Mouse (Mus musculus): ENCODE results near the gene Olfr1174-ps. TPM values are rescaled to one million over a fixed set of nuclear protein-coding genes. Genes with fewer than 3 reads are reported as not detected.

Gene Olfr1174-ps
- polyA plus RNA-seq (2014; fragmentation: Nextera tagmentation; extraction: Ambion mirVana): not detected in 2 replicates

- H3K9ac ChIP-seq: no peak within 1 kb of the TSS
- no peaks in the 10 kb centered on the region for H3K9me3 ChIP-seq (ENCODE audit: control insufficient read depth, low read length)
- DNase-seq (ENCODE audit: low spot score) (no peak), ATAC-seq (ENCODE audit: low FRiP score) (no peak)
- no peak within 1 kb of the TSS for H3K4me3 ChIP-seq (replicated peaks; ENCODE audit: low read length)
- H3K27me3 ChIP-seq (ENCODE audit: control insufficient read depth, insufficient read depth, low read length): no peaks in the 10 kb centered on the region
- no peak within 1 kb of the TSS for H3K4me2 ChIP-seq (replicated peaks)
- no peak within 1 kb of the TSS for H3K27ac ChIP-seq
- no peaks in the 10 kb centered on the region for H3K36me3 ChIP-seq (replicated peaks; ENCODE audit: control insufficient read depth, insufficient read depth)
- 90% methylated on average over 4 of the region's 4 CpGs for WGBS
- no peaks in the 10 kb centered on the region for H3K4me1 ChIP-seq (replicated peaks; ENCODE audit: control insufficient read depth, insufficient read depth, low read length)
These were observed at the start of gene Olfr1174-ps for GRCm38 (mm10) chr2:88315035-88315434. Olfr1174-ps (minus strand) TSS chr2:88315135.

GRCm38 (mm10) chr2:88356304-88356703, 41.4 kb upstream of the Olfr1174-ps start:
- no peaks in the 10 kb centered on the region for H3K4me1 ChIP-seq (replicated peaks; ENCODE audit: control insufficient read depth, insufficient read depth, low read length)
- peak; percentile 85 for DNase-seq (ENCODE audit: low spot score)
- H3K27me3 ChIP-seq (ENCODE audit: control insufficient read depth, insufficient read depth, low read length): no peaks in the 10 kb centered on the region
- no peaks in the 10 kb centered on the region for H3K9me3 ChIP-seq (ENCODE audit: control insufficient read depth, low read length)
- H3K36me3 ChIP-seq (replicated peaks; ENCODE audit: control insufficient read depth, insufficient read depth): no peaks in the 10 kb centered on the region
- H3K9ac ChIP-seq: no peak overlapping the region
- no peak overlapping the region for H3K27ac ChIP-seq
- peak; percentile 60; the same call in 1 of the 2 replicates for ATAC-seq (ENCODE audit: low FRiP score)
- WGBS: 5% methylated on average over 2 of the region's 2 CpGs
- H3K4me2 ChIP-seq (replicated peaks): no peak overlapping the region
- no peak overlapping the region for H3K4me3 ChIP-seq (replicated peaks; ENCODE audit: low read length)

- no peaks in the 10 kb centered on the region for H3K36me3 ChIP-seq (replicated peaks; ENCODE audit: control insufficient read depth, insufficient read depth)
- H3K27ac ChIP-seq: no peak within 1 kb of the TSS
- H3K9me3 ChIP-seq (ENCODE audit: control insufficient read depth, low read length): no peaks in the 10 kb centered on the region
- H3K4me1 ChIP-seq (replicated peaks; ENCODE audit: control insufficient read depth, insufficient read depth, low read length): no peaks in the 10 kb centered on the region
- no peaks in the 10 kb centered on the region for H3K27me3 ChIP-seq (ENCODE audit: control insufficient read depth, insufficient read depth, low read length)
- 81% methylated on average over 1 of the region's 1 CpGs for WGBS
- no peak within 1 kb of the TSS for H3K4me2 ChIP-seq (replicated peaks)
- ATAC-seq (ENCODE audit: low FRiP score) (no peak), DNase-seq (ENCODE audit: low spot score) (no peak)
- no peak within 1 kb of the TSS for H3K9ac ChIP-seq
- no peak within 1 kb of the TSS for H3K4me3 ChIP-seq (replicated peaks; ENCODE audit: low read length)
These were observed 31.5 kb upstream of the Olfr1174-ps start, which contains the start of gene Olfr1177-ps for GRCm38 (mm10) chr2:88346392-88346791. Olfr1177-ps (minus strand) TSS chr2:88346492.

- Histone ChIP-seq H3K9me3 (ENCODE audit: control insufficient read depth, low read length) (no peaks in the 10 kb centered on the region), H3K4me1 (replicated peaks; ENCODE audit: control insufficient read depth, insufficient read depth, low read length) (no peaks in the 10 kb centered on the region), H3K27ac (no peak within 1 kb of the TSS), H3K4me2 (replicated peaks) (no peak within 1 kb of the TSS), H3K4me3 (replicated peaks; ENCODE audit: low read length) (no peak within 1 kb of the TSS), H3K9ac (no peak within 1 kb of the TSS), H3K27me3 (ENCODE audit: control insufficient read depth, insufficient read depth, low read length) (no peaks in the 10 kb centered on the region), H3K36me3 (replicated peaks; ENCODE audit: control insufficient read depth, insufficient read depth) (no peaks in the 10 kb centered on the region)
- ATAC-seq (ENCODE audit: low FRiP score) (no peak), DNase-seq (ENCODE audit: low spot score) (no peak)
- 74% methylated on average over 1 of the region's 1 CpGs for WGBS
These were observed 21.5 kb upstream of the Olfr1174-ps start, which contains the start of gene Olfr1176 for GRCm38 (mm10) chr2:88336421-88336820. Olfr1176 (plus strand) TSS chr2:88336721.

- ATAC-seq (ENCODE audit: low FRiP score) (no peak), DNase-seq (ENCODE audit: low spot score) (no peak)
- Histone ChIP-seq H3K9me3 (ENCODE audit: control insufficient read depth, low read length) (no peaks in the 10 kb centered on the region), H3K4me1 (replicated peaks; ENCODE audit: control insufficient read depth, insufficient read depth, low read length) (no peaks in the 10 kb centered on the region), H3K4me3 (replicated peaks; ENCODE audit: low read length) (no peak within 1 kb of the TSS), H3K27ac (no peak within 1 kb of the TSS), H3K36me3 (replicated peaks; ENCODE audit: control insufficient read depth, insufficient read depth) (no peaks in the 10 kb centered on the region), H3K27me3 (ENCODE audit: control insufficient read depth, insufficient read depth, low read length) (no peaks in the 10 kb centered on the region), H3K9ac (no peak within 1 kb of the TSS), H3K4me2 (replicated peaks) (no peak within 1 kb of the TSS)
- 93% methylated on average over 2 of the region's 2 CpGs for WGBS
These were observed 12.2 kb upstream of the Olfr1174-ps start, which contains the start of gene Olfr1175-ps for GRCm38 (mm10) chr2:88327115-88327514. Olfr1175-ps (minus strand) TSS chr2:88327215.

GRCm38 (mm10) chr2:88279775-88280174, 35.2 kb downstream of the Olfr1174-ps start, which contains the start of gene Olfr1173:
Olfr1173 (minus strand) TSS chr2:88279875.
- no peak for ATAC-seq (ENCODE audit: low FRiP score)
- H3K27me3 ChIP-seq (ENCODE audit: control insufficient read depth, insufficient read depth, low read length): no peaks in the 10 kb centered on the region
- H3K9me3 ChIP-seq (ENCODE audit: control insufficient read depth, low read length): no peaks in the 10 kb centered on the region
- no peaks in the 10 kb centered on the region for H3K4me1 ChIP-seq (replicated peaks; ENCODE audit: control insufficient read depth, insufficient read depth, low read length)
- no peak within 1 kb of the TSS for H3K4me3 ChIP-seq (replicated peaks; ENCODE audit: low read length)
- DNase-seq (ENCODE audit: low spot score): no peak
- H3K9ac ChIP-seq: no peak within 1 kb of the TSS
- no peak within 1 kb of the TSS for H3K27ac ChIP-seq
- H3K36me3 ChIP-seq (replicated peaks; ENCODE audit: control insufficient read depth, insufficient read depth): no peaks in the 10 kb centered on the region
- no peak within 1 kb of the TSS for H3K4me2 ChIP-seq (replicated peaks)

Other genes starting within 250 kb of the Olfr1174-ps start
- not detected in 2 replicates for gene Olfr1163, start 243.3 kb downstream of the Olfr1174-ps start, polyA plus RNA-seq (2014; fragmentation: Nextera tagmentation; extraction: Ambion mirVana)
- gene Olfr1164, start 221.2 kb downstream of the Olfr1174-ps start, polyA plus RNA-seq (2014; fragmentation: Nextera tagmentation; extraction: Ambion mirVana): not detected in 2 replicates
- gene Olfr1166, start 186.9 kb downstream of the Olfr1174-ps start, polyA plus RNA-seq (2014; fragmentation: Nextera tagmentation; extraction: Ambion mirVana): not detected in 2 replicates
- not detected in 2 replicates for gene Olfr1167, start 159.9 kb downstream of the Olfr1174-ps start, polyA plus RNA-seq (2014; fragmentation: Nextera tagmentation; extraction: Ambion mirVana)
- gene Olfr1168, start 133.3 kb downstream of the Olfr1174-ps start, polyA plus RNA-seq (2014; fragmentation: Nextera tagmentation; extraction: Ambion mirVana): not detected in 2 replicates
- gene Olfr1170, start 86.8 kb downstream of the Olfr1174-ps start, polyA plus RNA-seq (2014; fragmentation: Nextera tagmentation; extraction: Ambion mirVana): not detected in 2 replicates
- gene Olfr1173, start 35.3 kb downstream of the Olfr1174-ps start, polyA plus RNA-seq (2014; fragmentation: Nextera tagmentation; extraction: Ambion mirVana): not detected in 2 replicates
- gene Olfr1175-ps, start 12.1 kb upstream of the Olfr1174-ps start, polyA plus RNA-seq (2014; fragmentation: Nextera tagmentation; extraction: Ambion mirVana): not detected in 2 replicates
- not detected in 2 replicates for gene Olfr1176, start 21.6 kb upstream of the Olfr1174-ps start, polyA plus RNA-seq (2014; fragmentation: Nextera tagmentation; extraction: Ambion mirVana)
- gene Olfr1177-ps, start 31.4 kb upstream of the Olfr1174-ps start, polyA plus RNA-seq (2014; fragmentation: Nextera tagmentation; extraction: Ambion mirVana): not detected in 2 replicates
- gene Olfr1178, start 71.9 kb upstream of the Olfr1174-ps start, polyA plus RNA-seq (2014; fragmentation: Nextera tagmentation; extraction: Ambion mirVana): not detected in 2 replicates
- gene Olfr1179, start 91.3 kb upstream of the Olfr1174-ps start, polyA plus RNA-seq (2014; fragmentation: Nextera tagmentation; extraction: Ambion mirVana): not detected in 2 replicates
- not detected in 2 replicates for gene Olfr1180, start 104.0 kb upstream of the Olfr1174-ps start, polyA plus RNA-seq (2014; fragmentation: Nextera tagmentation; extraction: Ambion mirVana)
- not detected in 2 replicates for gene Olfr1181, start 111.0 kb upstream of the Olfr1174-ps start, polyA plus RNA-seq (2014; fragmentation: Nextera tagmentation; extraction: Ambion mirVana)
- not detected in 2 replicates for gene Gm13757, start 134.0 kb upstream of the Olfr1174-ps start, polyA plus RNA-seq (2014; fragmentation: Nextera tagmentation; extraction: Ambion mirVana)
- gene Olfr1183, start 139.7 kb upstream of the Olfr1174-ps start, polyA plus RNA-seq (2014; fragmentation: Nextera tagmentation; extraction: Ambion mirVana): not detected in 2 replicates
- not detected in 2 replicates for gene Olfr1184, start 168.5 kb upstream of the Olfr1174-ps start, polyA plus RNA-seq (2014; fragmentation: Nextera tagmentation; extraction: Ambion mirVana)
- gene Olfr1185-ps1, start 178.2 kb upstream of the Olfr1174-ps start, polyA plus RNA-seq (2014; fragmentation: Nextera tagmentation; extraction: Ambion mirVana): not detected in 2 replicates
- not detected in 2 replicates for gene Olfr1186, start 203.4 kb upstream of the Olfr1174-ps start, polyA plus RNA-seq (2014; fragmentation: Nextera tagmentation; extraction: Ambion mirVana)
- not detected in 2 replicates for gene Olfr1188, start 241.8 kb upstream of the Olfr1174-ps start, polyA plus RNA-seq (2014; fragmentation: Nextera tagmentation; extraction: Ambion mirVana)

Data from hindbrain, embryonic 14.5 days (tissue).